Mouse (Mus musculus) neural tube, embryonic 12.5 days (tissue): ENCODE results near the gene Rhot2. TPM values are rescaled to one million over a fixed set of nuclear protein-coding genes. Genes with fewer than 3 reads are reported as not detected.

Experiments used
- ATAC-seq: fragments of 200-750 bp; cut with Nextera tagmentation; 2 replicates; pipeline ENCODE4 v1.8.0; 2017; ENCODE audit warnings: low read depth, mild to moderate bottlenecking, moderate TSS enrichment, moderate library complexity; ENCODE audit not compliant: low FRiP score
- H3K27ac ChIP-seq: fragments of 300-500 bp; sonication (generic); 2 replicates; pipeline ENCODE4 v1.5.1; 2016
- H3K27me3 ChIP-seq: fragments of 300-500 bp; sonication (generic); replicated peaks from 2 replicates; pipeline ENCODE4 v1.6.1; 2016; ENCODE audit warnings: mild to moderate bottlenecking
- H3K36me3 ChIP-seq: fragments of 300-500 bp; sonication (generic); 2 replicates; pipeline ENCODE4 v1.6.1; 2016; ENCODE audit warnings: mild to moderate bottlenecking
- H3K4me1 ChIP-seq: fragments of 300-500 bp; sonication (generic); 2 replicates; pipeline ENCODE4 v1.6.1; 2016
- H3K4me2 ChIP-seq: fragments of 300-500 bp; sonication (generic); replicated peaks from 2 replicates; pipeline ENCODE4 v1.6.1; 2016; ENCODE audit warnings: mild to moderate bottlenecking
- H3K4me3 ChIP-seq: fragments of 300-500 bp; sonication (generic); 2 replicates; pipeline ENCODE4 v1.5.1; 2016
- H3K9ac ChIP-seq: fragments of 300-500 bp; sonication (generic); 2 replicates; pipeline ENCODE4 v1.6.1; 2016; ENCODE audit warnings: mild to moderate bottlenecking
- H3K9me3 ChIP-seq: fragments of 300-500 bp; sonication (generic); 2 replicates; pipeline ENCODE4 v1.6.1; 2016; ENCODE audit warnings: mild to moderate bottlenecking
- WGBS: fragments of 180-500 bp; shearing (Covaris S2); methylation state at CpG from one replicate; pipeline ENCODE4 v1.1.7; 2016; 5-methylcytosine and 5-hydroxymethylcytosine counted together
- polyA plus RNA-seq: library from polyadenylated mRNA; unstranded; fragments of >200 nt; fragmentation: Nextera tagmentation; extraction: Ambion mirVana; gene quantifications from 2 replicates; pipeline ENCODE4 v1.2.1, GENCODE M21; 2016

Rhot2 gene
- polyA plus RNA-seq, 1 experiment from 2014 or later: 18.4 TPM

GRCm38 (mm10) chr17:25836397-25837075, 8.1 kb downstream of the Rhot2 start:
- peaks cover 43% of the 10 kb centered on the region for H3K36me3 ChIP-seq

GRCm38 (mm10) chr17:25835816-25836215, 8.8 kb downstream of the Rhot2 start:
- H3K4me1 ChIP-seq: peaks cover 66% of the 10 kb centered on the region
- no peaks in the 10 kb centered on the region for H3K9me3 ChIP-seq
- no peak overlapping the region for H3K27ac ChIP-seq
- no peak for ATAC-seq
- no peak overlapping the region for H3K4me3 ChIP-seq
- H3K9ac ChIP-seq: peak overlapping the region; percentile 66
- H3K36me3 ChIP-seq: peaks cover 43% of the 10 kb centered on the region
- peak overlapping the region; percentile 95 for H3K4me2 ChIP-seq
- 92% methylated on average over 16 of the region's 16 CpGs for WGBS
- no peaks in the 10 kb centered on the region for H3K27me3 ChIP-seq

More at GRCm38 (mm10) chr17:25836397-25837075, 8.1 kb downstream of the Rhot2 start:
- H3K27me3 ChIP-seq: no peaks in the 10 kb centered on the region
- ATAC-seq: 0 out of 2 replicates have a peak, but pooled peaks have one; percentile 8
- H3K9me3 ChIP-seq: no peaks in the 10 kb centered on the region
- H3K27ac ChIP-seq: peak overlapping the region; percentile 32; the same call in 1 of the 2 replicates
- peak overlapping the region; percentile 66 for H3K9ac ChIP-seq
- H3K4me2 ChIP-seq: peak overlapping the region; percentile 95
- peak overlapping the region; percentile 42 for H3K4me3 ChIP-seq
- H3K4me1 ChIP-seq: peaks cover 59% of the 10 kb centered on the region
- 22% methylated on average over 23 of the region's 23 CpGs for WGBS

GRCm38 (mm10) chr17:25835301-25835700, 9.3 kb downstream of the Rhot2 start:
- Histone ChIP-seq H3K36me3 (peaks cover 43% of the 10 kb centered on the region), H3K27me3 (no peaks in the 10 kb centered on the region), H3K4me2 (peak overlapping the region; percentile 95), H3K9ac (peak overlapping the region; percentile 92; the same call in 1 of the 2 replicates), H3K9me3 (no peaks in the 10 kb centered on the region), H3K27ac (no peak overlapping the region), H3K4me3 (no peak overlapping the region), H3K4me1 (peaks cover 72% of the 10 kb centered on the region)
- no peak for ATAC-seq
- WGBS: 97% methylated on average over 7 of the region's 7 CpGs

- 89% methylated on average over 12 of the region's 12 CpGs for WGBS
- H3K27ac ChIP-seq: no peak overlapping the region
Observed at GRCm38 (mm10) chr17:25834595-25835222, 9.9 kb downstream of the Rhot2 start.

GRCm38 (mm10) chr17:25833961-25834594, 10.6 kb downstream of the Rhot2 start:
- peak overlapping the region; percentile 88 for H3K27ac ChIP-seq
- H3K4me1 ChIP-seq: peaks cover 82% of the 10 kb centered on the region
- peak overlapping the region; percentile 79 for H3K4me3 ChIP-seq
- no peaks in the 10 kb centered on the region for H3K9me3 ChIP-seq
- peaks cover 36% of the 10 kb centered on the region for H3K36me3 ChIP-seq
- 60% methylated on average over 6 of the region's 6 CpGs for WGBS
- peak overlapping the region; percentile 95 for H3K4me2 ChIP-seq
- H3K9ac ChIP-seq: peak overlapping the region; percentile 92
- ATAC-seq: no peak
- no peaks in the 10 kb centered on the region for H3K27me3 ChIP-seq

More at GRCm38 (mm10) chr17:25834595-25835222, 9.9 kb downstream of the Rhot2 start:
- Histone ChIP-seq H3K27me3 (no peaks in the 10 kb centered on the region), H3K4me3 (peak overlapping the region; percentile 79), H3K9me3 (no peaks in the 10 kb centered on the region), H3K9ac (peak overlapping the region; percentile 92), H3K4me1 (peaks cover 78% of the 10 kb centered on the region), H3K4me2 (peak overlapping the region; percentile 95), H3K36me3 (peaks cover 43% of the 10 kb centered on the region)
- ATAC-seq: no peak

GRCm38 (mm10) chr17:25833291-25833663, 11.4 kb downstream of the Rhot2 start, which contains the start of gene Stub1:
Gene Stub1 (minus strand): TSS chr17:25833404.
- WGBS: under 1% methylated on average over 24 of the region's 24 CpGs
- ATAC-seq: peak; percentile 50

GRCm38 (mm10) chr17:25832436-25833290, 12.0 kb downstream of the Rhot2 start:
- WGBS: under 1% methylated on average over 77 of the region's 77 CpGs
- Histone ChIP-seq H3K27me3 (no peaks in the 10 kb centered on the region), H3K9ac (peak overlapping the region; percentile 92), H3K4me1 (peaks cover 82% of the 10 kb centered on the region), H3K4me3 (peak overlapping the region; percentile 79), H3K4me2 (peak overlapping the region; percentile 95), H3K9me3 (no peaks in the 10 kb centered on the region), H3K27ac (peak overlapping the region; percentile 88), H3K36me3 (peaks cover 32% of the 10 kb centered on the region)
- peak; percentile 90 for ATAC-seq

More at GRCm38 (mm10) chr17:25833291-25833663, 11.4 kb downstream of the Rhot2 start, which contains the start of gene Stub1:
- H3K36me3 ChIP-seq: peaks cover 32% of the 10 kb centered on the region
- peak within 1 kb of the TSS; percentile 95 for H3K4me2 ChIP-seq
- peak within 1 kb of the TSS; percentile 88 for H3K27ac ChIP-seq
- H3K9me3 ChIP-seq: no peaks in the 10 kb centered on the region
- H3K27me3 ChIP-seq: no peaks in the 10 kb centered on the region
- peak within 1 kb of the TSS; percentile 92 for H3K9ac ChIP-seq
- peak within 1 kb of the TSS; percentile 79 for H3K4me3 ChIP-seq
- peaks cover 83% of the 10 kb centered on the region for H3K4me1 ChIP-seq

- Histone ChIP-seq H3K36me3 (peaks cover 42% of the 10 kb centered on the region), H3K27me3 (no peaks in the 10 kb centered on the region), H3K4me3 (peak overlapping the region; percentile 79), H3K9ac (peak overlapping the region; percentile 92), H3K4me1 (peaks cover 81% of the 10 kb centered on the region), H3K4me2 (peak overlapping the region; percentile 95), H3K9me3 (no peaks in the 10 kb centered on the region), H3K27ac (no peak overlapping the region; the same call in 1 of the 2 replicates)
- ATAC-seq: no peak
- 67% methylated on average over 21 of the region's 21 CpGs for WGBS
Observed at GRCm38 (mm10) chr17:25831451-25832281, 13.0 kb downstream of the Rhot2 start.

- Histone ChIP-seq H3K36me3 (peaks cover 49% of the 10 kb centered on the region), H3K9me3 (no peaks in the 10 kb centered on the region), H3K27me3 (no peaks in the 10 kb centered on the region), H3K27ac (no peak overlapping the region), H3K4me2 (peak overlapping the region; percentile 95), H3K9ac (no peak overlapping the region), H3K4me1 (peaks cover 81% of the 10 kb centered on the region), H3K4me3 (no peak overlapping the region)
- WGBS: 89% methylated on average over 14 of the region's 14 CpGs
- ATAC-seq: no peak
Observed at GRCm38 (mm10) chr17:25830806-25831431, 13.7 kb downstream of the Rhot2 start.

- Histone ChIP-seq H3K27me3 (no peaks in the 10 kb centered on the region), H3K9ac (0 out of 2 replicates have a peak overlapping the region, but pooled peaks have one; percentile 75), H3K36me3 (peaks cover 51% of the 10 kb centered on the region), H3K4me3 (peak overlapping the region; percentile 56; the same call in 1 of the 2 replicates), H3K27ac (no peak overlapping the region), H3K4me1 (peaks cover 80% of the 10 kb centered on the region), H3K4me2 (peak overlapping the region; percentile 95), H3K9me3 (no peaks in the 10 kb centered on the region)
- ATAC-seq: no peak
- 85% methylated on average over 4 of the region's 4 CpGs for WGBS
Observed at GRCm38 (mm10) chr17:25830200-25830753, 14.4 kb downstream of the Rhot2 start.
